Mouse (Mus musculus): ENCODE measurements around the gene Ankrd34b.

Ankrd34b gene

GRCm38 (mm10) chr13:92425758-92426264 lies at the start of gene Ankrd34b:
TSS of gene Ankrd34b (plus strand) at chr13:92425896.
- DNase-seq (ENCODE audit: low read depth, low spot score): no peak

- no peak for DNase-seq (ENCODE audit: low read depth, low spot score)
These were observed 38.3 kb upstream of the Ankrd34b start for GRCm38 (mm10) chr13:92387367-92387766.

GRCm38 (mm10) chr13:92393047-92393661 lies 32.5 kb upstream of the Ankrd34b start:
- no peak for DNase-seq (ENCODE audit: low read depth, low spot score)

- no peak for DNase-seq (ENCODE audit: low read depth, low spot score)
These were observed 27.0 kb upstream of the Ankrd34b start for GRCm38 (mm10) chr13:92398491-92399384.

- DNase-seq (ENCODE audit: low read depth, low spot score): no peak
These were observed 23.6 kb upstream of the Ankrd34b start for GRCm38 (mm10) chr13:92402063-92402462.

GRCm38 (mm10) chr13:92403496-92403895 lies 22.2 kb upstream of the Ankrd34b start:
- no peak for DNase-seq (ENCODE audit: low read depth, low spot score)

- no peak for DNase-seq (ENCODE audit: low read depth, low spot score)
These were observed 15.2 kb upstream of the Ankrd34b start for GRCm38 (mm10) chr13:92410486-92410885.

- DNase-seq (ENCODE audit: low read depth, low spot score): no peak
These were observed 6.1 kb upstream of the Ankrd34b start for GRCm38 (mm10) chr13:92419630-92420029.

GRCm38 (mm10) chr13:92423711-92424110 lies 2.0 kb upstream of the Ankrd34b start:
- no peak for DNase-seq (ENCODE audit: low read depth, low spot score)

- no peak for DNase-seq (ENCODE audit: low read depth, low spot score)
These were observed 777 bp downstream of the Ankrd34b start for GRCm38 (mm10) chr13:92426294-92427051.

- DNase-seq (ENCODE audit: low read depth, low spot score): no peak
These were observed 1.7 kb downstream of the Ankrd34b start for GRCm38 (mm10) chr13:92427351-92427855.

GRCm38 (mm10) chr13:92438656-92439055 lies 13.0 kb downstream of the Ankrd34b start:
- DNase-seq (ENCODE audit: low read depth, low spot score): no peak

- DNase-seq (ENCODE audit: low read depth, low spot score): no peak
These were observed 14.6 kb downstream of the Ankrd34b start for GRCm38 (mm10) chr13:92440286-92440685.

- DNase-seq (ENCODE audit: low read depth, low spot score): no peak
These were observed 21.2 kb downstream of the Ankrd34b start for GRCm38 (mm10) chr13:92446872-92447271.

- no peak for DNase-seq (ENCODE audit: low read depth, low spot score)
These were observed 39.0 kb downstream of the Ankrd34b start for GRCm38 (mm10) chr13:92464698-92465097.

GRCm38 (mm10) chr13:92467891-92468290 lies 42.2 kb downstream of the Ankrd34b start:
- no peak for DNase-seq (ENCODE audit: low read depth, low spot score)

GRCm38 (mm10) chr13:92469381-92469780 lies 43.7 kb downstream of the Ankrd34b start:
- no peak for DNase-seq (ENCODE audit: low read depth, low spot score)

GRCm38 (mm10) chr13:92470151-92470550 lies 44.5 kb downstream of the Ankrd34b start:
- no peak for DNase-seq (ENCODE audit: low read depth, low spot score)

- DNase-seq (ENCODE audit: low read depth, low spot score): peak; percentile 13
These were observed 57.7 kb downstream of the Ankrd34b start for GRCm38 (mm10) chr13:92483348-92483747.

- DNase-seq (ENCODE audit: low read depth, low spot score): peak; percentile 96
These were observed 58.3 kb downstream of the Ankrd34b start, which contains the start of gene Fam151b for GRCm38 (mm10) chr13:92483852-92484463. TSS of gene Fam151b (minus strand) at chr13:92484015.

GRCm38 (mm10) chr13:92490817-92491216 lies 65.1 kb downstream of the Ankrd34b start:
- DNase-seq (ENCODE audit: low read depth, low spot score): no peak

Measured in skeletal muscle tissue, adult 2 months (tissue).